Mouse (Mus musculus) bone marrow, adult 2 months (tissue): ENCODE measurements at regions not wholly inside any gene's neighbourhood (a gene's known extent, or its start where the extent isn't known, plus 50 kb on each side); places are given as distances from the start of the nearest gene placed in this dataset.

ENCODE experiments used
- CTCF ChIP-seq: fragments of 200-500 bp; IDR thresholded peaks from 2 replicates; pipeline ENCODE4 v1.5.1; 2011; ENCODE audit warnings: low read length, control low read depth; ENCODE audit not compliant: control insufficient read depth, insufficient read depth
- POLR2A ChIP-seq: fragments of 200-500 bp; IDR thresholded peaks from 2 replicates; pipeline ENCODE4 v1.6.1; 2011; ENCODE audit warnings: low read depth, mild to moderate bottlenecking, control low read depth, low read length, borderline replicate concordance; ENCODE audit not compliant: control insufficient read depth

DNA sequence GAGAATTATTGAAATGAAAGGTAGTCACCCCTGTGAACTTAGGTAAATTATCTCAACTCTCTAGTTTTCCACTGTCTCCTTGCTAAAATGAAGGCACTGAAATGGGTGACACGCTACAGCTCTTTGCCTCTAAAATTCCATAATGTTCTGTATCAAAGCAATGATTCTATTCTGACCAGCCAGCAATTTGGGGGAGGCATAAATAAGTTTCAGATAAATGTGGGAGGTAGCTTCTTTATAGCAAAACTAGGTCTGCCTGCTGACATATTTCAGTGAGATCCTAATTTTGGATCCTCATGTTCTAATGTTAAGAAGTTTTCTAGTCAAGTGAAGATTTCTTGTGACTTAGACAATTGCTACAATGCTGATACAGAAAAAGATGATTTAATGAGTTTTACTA is 193.2 kb upstream of the Stxbp5 start:
- TF ChIP-seq CTCF (no peak), POLR2A (no peak)
